Mouse (Mus musculus) cerebellum, adult 2 months (tissue): ENCODE measurements around the gene Trim47.

ENCODE experiments used
- CTCF ChIP-seq: fragments of 200-500 bp; IDR thresholded peaks from 2 replicates; pipeline ENCODE4 v1.5.1; 2011; ENCODE audit warnings: low read depth, mild to moderate bottlenecking, control low read depth, low read length, moderate library complexity, borderline replicate concordance; ENCODE audit not compliant: insufficient read depth
- POLR2A ChIP-seq: fragments of 200-500 bp; IDR thresholded peaks from 2 replicates; pipeline ENCODE4 v1.6.1; 2011; ENCODE audit warnings: low read length, control low read depth, borderline replicate concordance; ENCODE audit not compliant: insufficient read depth

GRCm38 (mm10) chr11:116089545-116089944 is 37.5 kb downstream of the Trim47 start:
- no peak for TF ChIP-seq CTCF
- TF ChIP-seq POLR2A: no peak
